Mouse (Mus musculus) left cerebral cortex, adult 2 months (tissue): Measurements from ENCODE around the gene Zfp827. TPM values are rescaled to one million over a fixed set of nuclear protein-coding genes. Genes with fewer than 3 reads are reported as not detected.

Experiments
- DNase-seq, 2 experiments: peaks; one replicate each; pipeline ENCODE4 v3.0.0; 2021 to 2022; ENCODE audit warnings: low spot score in 2 of 2, mixed read lengths in 1 of 2; ENCODE audit errors: extremely low spot score in 1 of 2
- H3K27ac ChIP-seq: fragments of 200-600 bp; 2 replicates; pipeline ENCODE4 v1.8.1; 2022
- H3K4me3 ChIP-seq: fragments of 200-600 bp; 2 replicates; pipeline ENCODE4 v1.8.1; 2022
- CTCF ChIP-seq: fragments of 200-600 bp; IDR thresholded peaks from 2 replicates; pipeline ENCODE4 v1.8.1; 2022; ENCODE audit warnings: antibody characterized with exemption, mild to moderate bottlenecking, moderate library complexity
- intact Hi-C: fragments of 180-260 bp; cut with DNase I; formaldehyde crosslinking; loops from one replicate; pipeline ENCODE4 v1.15.1; 2025
- total RNA-seq, 2 experiments: library from RNA; stranded (reverse); gene quantifications; 2 replicates each; pipeline ENCODE4 v1.2.3; 2021

Zfp827 gene
- total RNA-seq, 2 experiments from 2014 or later = 43.3 to 44.1 TPM

DNA sequence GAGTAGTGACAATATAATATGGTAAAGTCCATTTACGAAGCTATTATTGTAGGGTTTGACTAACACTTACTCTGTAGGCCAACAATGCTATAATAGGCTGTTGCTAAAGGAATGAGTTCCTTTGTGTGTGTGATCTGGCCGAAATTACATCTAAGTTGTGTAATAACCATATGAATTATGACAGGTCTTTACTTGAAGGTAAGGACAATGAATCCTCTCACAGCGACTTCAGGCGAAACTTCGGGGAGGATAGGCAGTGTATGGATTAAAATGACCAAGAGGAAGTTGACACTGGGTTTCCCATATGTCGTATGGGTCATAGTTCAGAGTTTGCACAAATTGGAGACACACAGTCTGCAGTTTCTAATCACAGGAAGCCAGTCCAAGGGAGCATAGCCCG, 9.3 kb downstream of the Zfp827 start:
- Histone ChIP-seq H3K27ac (no peak overlapping the region), H3K4me3 (no peak overlapping the region)
- intact Hi-C loops = no loop called here
- DNase-seq = no peak
- TF ChIP-seq CTCF = no peak

DNA sequence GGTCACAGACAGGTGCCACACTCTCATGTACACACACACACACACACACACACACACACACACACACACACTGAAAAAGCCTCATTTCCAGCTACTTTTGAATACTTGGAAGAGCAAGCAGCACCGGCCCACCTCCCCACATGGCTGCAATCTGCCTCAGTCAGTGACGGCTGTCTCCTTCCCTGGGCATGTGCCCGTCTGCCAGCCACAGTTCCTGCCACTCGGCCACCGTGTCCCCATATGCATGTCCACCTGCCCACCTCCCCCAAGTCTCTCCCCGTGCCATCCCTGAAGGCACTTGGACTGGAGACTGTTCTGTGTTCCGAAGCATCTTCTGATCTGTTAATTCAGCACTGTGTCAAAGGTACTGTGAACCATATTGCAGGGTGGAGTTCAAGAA, 9.8 kb downstream of the Zfp827 start:
- no peak overlapping the region for H3K4me3 ChIP-seq
- no peak for TF ChIP-seq CTCF
- intact Hi-C loops = no loop called here
- no peak overlapping the region for H3K27ac ChIP-seq
- no peak for DNase-seq

DNA sequence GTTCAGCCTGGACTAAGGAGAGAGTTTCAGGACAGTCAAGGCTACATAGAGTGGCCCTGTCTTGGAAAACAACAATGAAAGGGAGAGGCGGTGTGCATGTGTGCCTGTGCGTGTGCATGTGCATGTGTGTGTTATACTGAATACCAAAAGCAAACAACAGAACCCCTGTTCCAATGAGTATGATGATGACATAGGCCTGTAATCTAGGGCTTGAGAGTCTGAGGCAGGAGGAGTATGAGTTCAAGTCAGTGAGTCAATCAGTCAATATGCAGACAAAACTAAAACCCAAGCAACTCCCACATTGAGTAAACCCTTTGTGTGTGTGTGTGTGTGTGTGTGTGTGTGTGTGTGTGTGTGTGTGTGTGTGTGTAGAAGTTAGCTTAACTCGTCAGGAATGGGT, 13.2 kb downstream of the Zfp827 start:
- DNase-seq = no peak
- no peak overlapping the region for H3K27ac ChIP-seq
- TF ChIP-seq CTCF = no peak
- intact Hi-C loops = no loop called here
- no peak overlapping the region for H3K4me3 ChIP-seq

DNA sequence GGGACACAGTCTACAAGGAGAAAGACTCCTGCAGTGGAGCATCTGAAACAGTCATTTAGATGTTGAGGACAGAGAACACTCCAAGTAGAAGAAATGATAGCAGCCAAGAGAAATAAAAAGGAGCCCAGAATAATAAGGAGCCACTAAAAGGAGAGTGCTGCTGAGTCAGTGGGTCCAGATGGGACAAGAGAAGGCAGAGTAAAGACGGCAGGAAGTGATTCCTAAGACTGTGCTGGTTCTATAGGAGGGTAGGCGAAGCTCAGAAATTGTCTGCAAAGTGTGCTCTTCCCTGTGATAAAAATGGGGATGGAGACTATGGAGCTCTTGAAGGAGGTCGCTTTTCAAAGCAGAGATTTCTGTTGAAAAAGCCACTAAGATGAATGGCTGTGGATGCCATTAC, 14.0 kb downstream of the Zfp827 start:
- TF ChIP-seq CTCF = no peak
- no peak overlapping the region for H3K4me3 ChIP-seq
- DNase-seq = no peak
- intact Hi-C loops = no loop called here
- no peak overlapping the region for H3K27ac ChIP-seq

DNA sequence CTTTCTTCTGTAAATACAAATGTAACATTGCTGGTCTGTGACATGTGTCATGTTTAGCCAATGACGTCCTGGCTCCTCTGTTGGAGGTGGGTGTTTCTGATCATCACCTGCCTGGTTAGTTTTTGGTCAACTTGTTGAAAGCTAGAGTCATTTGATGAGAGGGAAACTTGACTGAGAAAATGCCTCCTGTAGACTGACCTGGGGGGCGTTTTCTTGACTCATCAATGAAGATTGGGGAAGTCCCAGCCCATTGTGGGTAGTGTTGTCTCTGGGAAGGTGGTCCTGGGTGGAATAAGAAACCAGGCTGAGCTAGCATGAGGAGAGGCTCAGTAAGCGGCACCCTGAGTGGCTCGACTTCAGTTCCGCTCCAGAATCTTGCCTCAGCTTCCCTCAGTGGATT, 16.4 kb downstream of the Zfp827 start:
- no peak overlapping the region for H3K27ac ChIP-seq
- no peak for DNase-seq
- TF ChIP-seq CTCF = no peak
- intact Hi-C loops = no loop called here
- H3K4me3 ChIP-seq = no peak overlapping the region

DNA sequence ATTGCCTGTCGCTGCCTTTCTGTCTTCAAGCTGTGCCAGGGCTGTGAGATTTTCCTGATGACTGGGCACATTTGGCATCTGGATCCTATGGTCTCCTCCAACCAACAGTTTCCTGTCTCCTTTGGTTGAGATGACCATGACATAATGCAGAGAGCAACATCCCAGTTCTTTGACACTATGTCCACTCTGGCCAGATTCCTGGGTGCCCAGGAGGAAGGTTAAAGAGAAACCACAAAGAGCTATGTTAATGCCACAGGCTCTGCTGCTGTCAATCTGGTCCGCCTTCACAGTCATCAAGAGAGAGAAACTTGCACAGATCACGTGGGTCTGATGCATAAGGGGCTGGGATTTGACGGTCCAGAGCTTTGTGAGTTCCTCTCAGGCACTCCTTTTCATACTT, 18.4 kb downstream of the Zfp827 start:
- H3K27ac ChIP-seq = no peak overlapping the region
- DNase-seq = no peak
- intact Hi-C loops = no loop called here
- no peak overlapping the region for H3K4me3 ChIP-seq
- no peak for TF ChIP-seq CTCF

DNA sequence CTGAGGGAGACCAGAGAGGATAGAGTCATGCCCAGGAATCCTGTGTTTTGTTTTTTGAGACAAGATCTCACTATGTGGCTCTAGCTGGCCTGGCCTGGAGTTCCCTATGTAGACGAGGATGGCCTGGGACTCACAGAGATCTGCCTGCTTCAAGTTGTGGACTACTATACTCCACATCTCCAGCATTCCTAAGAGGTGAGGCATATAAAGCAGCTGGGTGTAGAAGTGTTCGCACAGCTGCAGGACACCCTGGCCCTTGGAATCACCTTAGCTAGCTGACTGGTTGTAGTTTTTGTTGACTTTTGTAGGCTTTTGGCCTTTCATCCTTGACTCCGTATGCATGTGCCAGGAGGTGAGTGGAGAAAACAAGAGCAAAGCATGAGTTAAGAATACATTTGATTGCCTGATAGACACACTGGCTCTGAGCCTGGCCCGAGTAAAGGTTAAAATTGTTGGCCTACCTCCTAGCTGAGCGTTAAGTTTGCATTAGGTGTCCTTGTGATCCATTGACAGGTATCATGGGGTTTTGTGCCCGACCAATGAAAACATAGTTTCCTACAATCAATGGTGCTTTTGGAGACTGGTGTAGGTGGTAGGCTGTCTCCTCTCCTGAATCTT, 20.3 kb downstream of the Zfp827 start:
- no peak for DNase-seq
- H3K27ac ChIP-seq = no peak overlapping the region
- no peak for TF ChIP-seq CTCF
- intact Hi-C loops = no loop called here
- no peak overlapping the region for H3K4me3 ChIP-seq

DNA sequence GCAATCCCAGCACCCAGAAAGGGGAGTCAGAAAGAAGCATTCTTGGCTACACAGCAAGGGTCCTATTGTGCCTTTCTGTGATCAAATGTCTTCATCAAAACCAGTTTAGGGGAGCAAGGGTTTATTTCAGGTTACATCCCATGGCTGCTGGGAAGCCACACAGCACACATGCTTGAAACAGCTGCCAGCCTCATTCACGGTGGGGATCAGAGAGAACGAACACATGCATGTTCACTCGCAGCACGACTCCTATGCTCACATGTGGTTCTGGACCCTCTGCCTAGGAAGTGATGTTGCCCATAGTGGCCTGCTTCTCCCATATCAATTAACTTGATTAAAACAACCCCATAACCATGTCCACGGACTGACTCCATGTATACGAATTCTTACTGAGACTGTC, 26.0 kb downstream of the Zfp827 start:
- no peak for DNase-seq
- intact Hi-C loops = no loop called here
- H3K27ac ChIP-seq = no peak overlapping the region

DNA sequence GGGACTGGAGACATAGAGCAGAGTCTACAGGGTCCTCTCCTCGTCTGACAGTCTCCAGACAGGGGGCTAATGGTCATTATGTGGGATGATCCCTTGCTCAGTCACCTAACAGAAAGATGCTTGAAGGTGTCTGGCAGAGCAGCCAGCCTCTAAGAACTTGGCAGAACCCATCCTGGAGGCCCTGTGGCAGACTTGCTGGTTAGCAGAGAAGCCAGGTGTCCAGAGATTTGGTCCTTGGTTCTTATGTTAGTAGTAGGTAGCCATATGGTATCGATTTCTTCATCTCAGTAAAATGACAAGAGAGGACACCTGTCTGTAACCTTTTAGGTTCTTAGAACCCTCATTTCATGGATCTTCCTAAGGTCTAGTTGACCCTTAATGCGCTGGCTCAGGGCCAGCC, 28.9 kb downstream of the Zfp827 start:
- intact Hi-C loops = no loop called here
- no peak for DNase-seq
- TF ChIP-seq CTCF = no peak
- H3K27ac ChIP-seq = no peak overlapping the region
- H3K4me3 ChIP-seq = no peak overlapping the region

More for the DNA sequence above, 26.0 kb downstream of the Zfp827 start:
- no peak overlapping the region for H3K4me3 ChIP-seq
- TF ChIP-seq CTCF = no peak

DNA sequence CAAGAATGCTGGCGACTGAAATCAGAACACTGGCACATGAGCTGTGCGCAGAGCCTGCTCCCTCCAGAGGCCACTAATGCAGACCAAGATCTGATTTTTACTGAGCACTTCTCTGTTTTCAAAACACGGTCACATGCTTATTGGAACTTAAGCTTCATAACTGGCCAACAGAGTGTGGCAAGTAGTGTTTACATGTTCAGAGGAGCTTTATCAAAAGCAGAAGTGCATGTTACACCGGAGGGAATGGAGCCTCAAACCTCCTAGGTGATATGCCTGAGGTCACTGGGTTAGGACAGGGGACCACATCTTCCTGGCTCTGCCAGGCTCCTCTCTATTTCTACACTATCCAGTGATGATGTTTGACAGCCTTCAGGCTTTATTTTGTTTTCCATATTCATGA, 31.1 kb downstream of the Zfp827 start:
- intact Hi-C loops = no loop called here
- TF ChIP-seq CTCF = no peak
- Histone ChIP-seq H3K27ac (no peak overlapping the region), H3K4me3 (no peak overlapping the region)
- DNase-seq = no peak

DNA sequence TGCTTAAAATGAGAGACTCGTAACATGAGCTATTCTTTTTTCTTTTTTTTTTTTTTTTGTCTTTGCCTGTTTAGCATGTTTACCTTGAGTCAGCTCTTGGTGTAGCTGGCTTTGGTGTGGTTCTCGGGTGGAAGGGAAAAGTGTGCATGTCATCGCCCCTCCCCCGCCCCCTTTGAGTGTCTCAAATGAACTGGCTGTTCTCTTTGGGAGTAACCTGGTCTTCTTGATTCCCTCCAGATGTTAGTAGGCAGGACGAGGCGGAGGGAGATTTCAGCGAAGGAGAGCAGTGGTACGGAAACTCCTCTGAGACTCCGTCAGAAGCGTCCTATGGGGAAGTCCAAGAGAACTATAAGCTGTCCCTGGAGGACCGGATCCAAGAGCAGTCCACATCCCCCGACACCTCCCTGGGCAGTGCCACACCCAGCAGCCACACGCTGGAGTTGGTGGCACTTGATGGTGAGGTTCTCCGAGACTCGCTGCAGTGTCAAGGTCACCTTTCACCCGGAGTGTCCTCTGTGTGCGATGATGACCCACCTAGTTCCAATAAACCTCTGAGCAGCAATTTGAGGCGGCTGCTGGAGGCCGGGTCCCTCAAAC, 31.9 kb downstream of the Zfp827 start:
- TF ChIP-seq CTCF = no peak
- Histone ChIP-seq H3K4me3 (no peak overlapping the region), H3K27ac (no peak overlapping the region)
- intact Hi-C loops = no loop called here
- DNase-seq = no peak

DNA sequence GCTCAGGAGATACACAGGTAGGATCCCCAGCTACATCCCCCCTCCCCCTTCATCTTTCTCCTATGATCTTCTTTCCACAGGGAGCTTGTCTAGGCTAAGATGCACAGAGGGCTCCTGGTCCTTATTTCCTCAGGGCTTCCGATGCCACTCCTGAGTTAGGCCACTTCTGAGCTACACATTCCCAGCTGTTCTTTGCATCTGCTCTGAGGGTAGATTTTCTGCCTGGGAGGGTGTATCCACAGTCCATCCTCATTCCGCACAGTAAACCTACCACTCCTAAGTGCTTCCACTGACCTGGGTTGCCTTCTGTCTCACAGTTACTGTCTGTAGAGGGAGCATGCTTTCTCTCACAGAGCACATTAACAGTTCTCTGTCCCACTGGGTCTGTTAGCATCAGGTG, 37.7 kb downstream of the Zfp827 start:
- intact Hi-C loops = no loop called here
- no peak for TF ChIP-seq CTCF
- no peak for DNase-seq
- H3K27ac ChIP-seq = no peak overlapping the region
- no peak overlapping the region for H3K4me3 ChIP-seq
